Mouse (Mus musculus) heart, embryonic 12.5 days (tissue): ENCODE measurements around the gene Cd302. TPM values are rescaled to one million over a fixed set of nuclear protein-coding genes. Genes with fewer than 3 reads are reported as not detected.

Experiments used
- ATAC-seq: fragments of 200-750 bp; cut with Nextera tagmentation; 2 replicates; pipeline ENCODE4 v1.8.0; 2017; ENCODE audit warnings: moderate TSS enrichment, moderate library complexity; ENCODE audit not compliant: insufficient number of reproducible peaks, low FRiP score
- H3K27ac ChIP-seq: fragments of 300-500 bp; sonication (generic); 2 replicates; pipeline ENCODE4 v1.5.1; 2016; ENCODE audit warnings: mild to moderate bottlenecking, moderate library complexity; ENCODE audit not compliant: poor library complexity, severe bottlenecking
- H3K27me3 ChIP-seq: fragments of 300-500 bp; sonication (generic); replicated peaks from 2 replicates; pipeline ENCODE4 v1.6.1; 2016; ENCODE audit warnings: mild to moderate bottlenecking, moderate library complexity
- H3K36me3 ChIP-seq: fragments of 300-500 bp; sonication (generic); 2 replicates; pipeline ENCODE4 v1.6.1; 2016; ENCODE audit warnings: mild to moderate bottlenecking, moderate library complexity
- H3K4me1 ChIP-seq: fragments of 300-500 bp; sonication (generic); replicated peaks from 2 replicates; pipeline ENCODE4 v1.6.1; 2016; ENCODE audit warnings: mild to moderate bottlenecking
- H3K4me2 ChIP-seq: fragments of 300-500 bp; sonication (generic); 2 replicates; pipeline ENCODE4 v1.6.1; 2016; ENCODE audit warnings: mild to moderate bottlenecking, moderate library complexity
- H3K4me3 ChIP-seq: fragments of 300-500 bp; sonication (generic); 2 replicates; pipeline ENCODE4 v1.5.1; 2016; ENCODE audit warnings: mild to moderate bottlenecking
- H3K9ac ChIP-seq: fragments of 300-500 bp; sonication (generic); 2 replicates; pipeline ENCODE4 v1.6.1; 2016; ENCODE audit warnings: mild to moderate bottlenecking, moderate library complexity
- H3K9me3 ChIP-seq: fragments of 300-500 bp; sonication (generic); replicated peaks from 2 replicates; pipeline ENCODE4 v1.6.1; 2016; ENCODE audit warnings: mild to moderate bottlenecking, moderate library complexity
- WGBS: fragments of 180-500 bp; shearing (Covaris S2); methylation state at CpG from one replicate; pipeline ENCODE4 v1.1.7; 2016; 5-methylcytosine and 5-hydroxymethylcytosine counted together
- polyA plus RNA-seq: library from polyadenylated mRNA; unstranded; fragments of >200 nt; fragmentation: Nextera tagmentation; extraction: Ambion mirVana; gene quantifications from 2 replicates; pipeline ENCODE4 v1.2.1, GENCODE M21; 2016

The Cd302 gene
- polyA plus RNA-seq, 1 experiment from 2014 or later = 23.3 TPM

DNA sequence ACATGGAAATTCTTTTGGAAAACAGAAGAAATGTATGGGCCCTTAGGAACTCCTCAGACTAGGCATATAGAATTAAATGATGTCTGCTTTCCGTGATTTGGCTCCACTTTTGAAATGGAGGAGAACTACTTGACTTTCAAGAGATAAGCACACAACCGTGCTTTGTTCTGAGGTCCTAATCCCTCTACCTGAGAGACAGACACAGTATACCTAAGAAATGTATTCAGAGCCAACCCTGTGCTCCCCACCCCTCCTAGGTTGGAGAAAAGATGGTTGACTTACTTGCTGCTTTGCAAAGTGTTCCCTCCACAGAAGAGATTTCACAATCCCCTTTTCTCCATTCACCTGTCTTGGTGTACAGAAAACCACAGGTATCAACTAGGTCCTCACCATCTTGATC lies 27.5 kb downstream of the Cd302 start:
- H3K27ac ChIP-seq = no peak overlapping the region
- H3K4me1 ChIP-seq = peaks cover 7% of the 10 kb centered on the region; the same call in 1 of the 2 replicates
- 66% methylated on average over 2 of the region's 2 CpGs for WGBS
- no peak overlapping the region for H3K4me3 ChIP-seq
- H3K27me3 ChIP-seq = no peaks in the 10 kb centered on the region
- H3K9me3 ChIP-seq = peaks cover 9% of the 10 kb centered on the region
- no peak overlapping the region for H3K9ac ChIP-seq
- no peak for ATAC-seq
- H3K36me3 ChIP-seq = peaks cover 12% of the 10 kb centered on the region
- H3K4me2 ChIP-seq = no peak overlapping the region

DNA sequence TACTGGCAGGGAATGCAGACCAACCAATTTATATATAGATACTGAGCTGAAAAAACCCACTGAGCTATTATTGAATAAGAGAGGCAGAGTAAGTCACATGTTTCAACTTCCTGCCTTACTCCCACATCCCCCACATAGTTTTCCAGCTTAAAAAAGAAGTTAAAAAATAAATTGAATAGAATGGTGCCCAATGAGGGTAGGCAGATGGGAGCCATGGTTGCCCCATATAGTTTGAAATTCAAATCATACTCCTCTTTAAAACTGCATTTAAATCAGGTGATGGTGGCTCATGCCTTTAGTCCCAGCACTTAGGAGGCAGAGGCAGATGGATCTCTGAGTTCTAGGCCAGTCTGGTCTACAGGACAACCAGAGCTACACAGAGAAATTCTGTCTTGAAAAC lies 30.8 kb downstream of the Cd302 start:
- Histone ChIP-seq H3K4me3 (no peak overlapping the region), H3K27me3 (no peaks in the 10 kb centered on the region)
- ATAC-seq = no peak

DNA sequence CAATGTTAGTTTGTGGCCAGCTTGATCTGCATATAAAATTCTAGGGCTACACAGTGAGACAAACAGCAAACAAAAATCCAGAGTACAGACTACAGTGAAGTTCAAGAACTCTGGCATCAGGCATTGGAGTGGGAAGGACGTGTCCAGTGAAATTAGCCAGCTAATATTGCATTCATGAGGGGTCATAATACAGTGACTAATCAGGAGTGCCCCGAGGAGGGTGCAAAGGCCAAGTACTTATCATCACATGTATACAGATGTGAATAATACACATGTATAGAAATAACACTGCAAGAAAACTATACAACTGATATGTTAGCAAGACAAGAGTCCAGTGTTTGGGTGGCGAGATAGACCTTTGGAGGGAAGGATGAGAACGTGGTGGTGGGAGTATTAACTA lies 31.5 kb downstream of the Cd302 start:
- H3K36me3 ChIP-seq = peaks cover 31% of the 10 kb centered on the region
- no peaks in the 10 kb centered on the region for H3K27me3 ChIP-seq
- ATAC-seq = no peak
- H3K4me1 ChIP-seq = 0 out of 2 replicates have a peak, but pooled peaks cover 4% of the 10 kb centered on the region
- no peaks in the 10 kb centered on the region for H3K9me3 ChIP-seq
- WGBS = 82% methylated on average over 4 of the region's 4 CpGs
- H3K4me3 ChIP-seq = no peak overlapping the region
- no peak overlapping the region for H3K27ac ChIP-seq
- no peak overlapping the region for H3K4me2 ChIP-seq
- no peak overlapping the region for H3K9ac ChIP-seq

More for the DNA sequence above, 30.8 kb downstream of the Cd302 start:
- H3K9me3 ChIP-seq = 0 out of 2 replicates have a peak, but pooled peaks cover 3% of the 10 kb centered on the region
- 0 out of 2 replicates have a peak, but pooled peaks cover 4% of the 10 kb centered on the region for H3K4me1 ChIP-seq
- H3K9ac ChIP-seq = no peak overlapping the region
- no peak overlapping the region for H3K4me2 ChIP-seq
- H3K27ac ChIP-seq = no peak overlapping the region
- peaks cover 31% of the 10 kb centered on the region for H3K36me3 ChIP-seq

- Histone ChIP-seq H3K36me3 (peaks cover 57% of the 10 kb centered on the region), H3K9me3 (no peaks in the 10 kb centered on the region), H3K4me3 (no peak overlapping the region), H3K27me3 (no peaks in the 10 kb centered on the region), H3K27ac (no peak overlapping the region), H3K9ac (no peak overlapping the region), H3K4me2 (no peak overlapping the region), H3K4me1 (0 out of 2 replicates have a peak, but pooled peaks cover 8% of the 10 kb centered on the region)
- 80% methylated on average over 7 of the region's 7 CpGs for WGBS
- no peak for ATAC-seq
These were observed 49.8 kb downstream of the Cd302 start for GRCm38 (mm10) chr2:60234506-60234905.

DNA sequence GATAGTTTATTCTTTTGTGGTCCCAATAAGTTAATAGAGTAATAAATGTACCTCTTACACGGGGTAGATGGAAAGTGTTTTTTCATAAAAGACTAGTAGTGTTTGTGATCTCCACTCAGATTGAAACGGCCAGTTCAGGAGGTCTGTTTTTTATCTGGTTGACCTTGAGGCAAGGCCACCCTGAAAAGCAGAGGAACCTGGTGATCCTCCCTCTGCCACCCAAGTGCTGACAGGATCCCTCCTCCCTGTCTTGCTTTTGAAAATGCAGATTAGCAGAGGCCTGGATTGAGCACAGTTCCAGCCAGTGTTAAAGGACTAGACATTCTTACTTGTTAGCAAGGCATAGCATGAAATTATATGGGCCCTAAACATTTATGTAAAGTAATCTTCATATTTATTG lies 51.1 kb downstream of the Cd302 start:
- Histone ChIP-seq H3K27ac (peak overlapping the region; percentile 68), H3K9ac (no peak overlapping the region), H3K4me3 (no peak overlapping the region), H3K4me1 (0 out of 2 replicates have a peak, but pooled peaks cover 6% of the 10 kb centered on the region), H3K27me3 (no peaks in the 10 kb centered on the region), H3K4me2 (no peak overlapping the region), H3K36me3 (peaks cover 48% of the 10 kb centered on the region), H3K9me3 (no peaks in the 10 kb centered on the region)
- WGBS = 30% methylated on average over 2 of the region's 2 CpGs
- peak; percentile 71; the same call in 1 of the 2 replicates for ATAC-seq

- ATAC-seq = no peak
- H3K27ac ChIP-seq = no peak overlapping the region
- no peaks in the 10 kb centered on the region for H3K27me3 ChIP-seq
- 72% methylated on average over 2 of the region's 2 CpGs for WGBS
- H3K9me3 ChIP-seq = no peaks in the 10 kb centered on the region
- H3K4me1 ChIP-seq = 0 out of 2 replicates have a peak, but pooled peaks cover 13% of the 10 kb centered on the region
- H3K4me3 ChIP-seq = no peak overlapping the region
- no peak overlapping the region for H3K9ac ChIP-seq
- H3K4me2 ChIP-seq = no peak overlapping the region
- peaks cover 35% of the 10 kb centered on the region for H3K36me3 ChIP-seq
These were observed 53.9 kb downstream of the Cd302 start for GRCm38 (mm10) chr2:60230361-60230760.

DNA sequence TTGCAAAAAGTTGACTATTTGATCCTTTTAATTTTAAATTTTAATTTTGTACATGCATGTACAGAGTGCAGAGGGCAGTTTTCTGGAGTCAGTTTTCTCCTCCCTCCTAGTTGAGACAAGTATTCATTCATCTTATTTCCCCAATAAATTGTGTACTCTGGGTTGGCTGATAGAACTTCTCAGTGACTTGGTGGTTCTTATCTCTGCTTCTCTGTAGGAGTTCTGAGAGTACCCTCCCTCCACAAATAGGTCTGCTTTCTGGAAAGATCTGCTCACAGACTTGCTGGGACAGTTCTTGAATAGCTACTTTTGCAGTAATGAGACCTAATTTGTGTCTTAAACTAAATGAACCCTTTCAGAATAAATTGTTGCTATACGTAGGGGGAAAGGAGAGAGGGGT lies 55.8 kb downstream of the Cd302 start:
- 89% methylated on average over 1 of the region's 1 CpGs for WGBS
- Histone ChIP-seq H3K4me1 (0 out of 2 replicates have a peak, but pooled peaks cover 12% of the 10 kb centered on the region), H3K9ac (no peak overlapping the region), H3K27me3 (no peaks in the 10 kb centered on the region), H3K36me3 (peaks cover 24% of the 10 kb centered on the region), H3K4me2 (no peak overlapping the region), H3K4me3 (no peak overlapping the region), H3K9me3 (no peaks in the 10 kb centered on the region), H3K27ac (no peak overlapping the region)
- no peak for ATAC-seq

GRCm38 (mm10) chr2:60223489-60223888 lies 60.8 kb downstream of the Cd302 start:
- WGBS = 75% methylated on average over 1 of the region's 1 CpGs
- no peak overlapping the region for H3K4me2 ChIP-seq

DNA sequence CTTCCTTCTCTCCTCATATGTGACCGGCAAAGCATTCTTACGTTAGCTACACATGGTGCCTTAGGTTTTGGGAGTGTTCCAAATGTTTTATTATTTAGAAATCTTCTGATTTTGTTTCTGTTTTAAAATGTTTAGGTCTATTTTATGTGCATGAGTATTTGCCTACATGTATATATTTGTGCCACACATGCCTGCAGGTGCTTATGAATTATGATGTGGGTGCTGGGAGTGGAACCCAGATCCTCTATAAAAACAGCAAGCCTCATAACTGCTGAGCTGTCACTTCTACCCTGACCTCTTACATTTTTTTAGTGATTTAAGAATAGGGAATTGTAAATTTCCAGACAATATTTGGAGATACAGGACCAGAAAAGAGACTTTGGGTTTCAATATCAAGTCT lies 62.3 kb downstream of the Cd302 start:
- Histone ChIP-seq H3K27me3 (no peaks in the 10 kb centered on the region), H3K27ac (no peak overlapping the region), H3K36me3 (0 out of 2 replicates have a peak, but pooled peaks cover 5% of the 10 kb centered on the region), H3K9me3 (no peaks in the 10 kb centered on the region), H3K4me2 (no peak overlapping the region), H3K4me3 (no peak overlapping the region), H3K9ac (no peak overlapping the region), H3K4me1 (peaks cover 27% of the 10 kb centered on the region)
- no peak for ATAC-seq
- 88% methylated on average over 2 of the region's 2 CpGs for WGBS

More at GRCm38 (mm10) chr2:60223489-60223888, 60.8 kb downstream of the Cd302 start:
- Histone ChIP-seq H3K27ac (no peak overlapping the region), H3K4me1 (peaks cover 25% of the 10 kb centered on the region), H3K9ac (no peak overlapping the region), H3K9me3 (no peaks in the 10 kb centered on the region), H3K4me3 (no peak overlapping the region), H3K27me3 (no peaks in the 10 kb centered on the region), H3K36me3 (0 out of 2 replicates have a peak, but pooled peaks cover 5% of the 10 kb centered on the region)
- no peak for ATAC-seq

GRCm38 (mm10) chr2:60221236-60221635 lies 63.1 kb downstream of the Cd302 start:
- no peak for ATAC-seq
- 0 out of 2 replicates have a peak overlapping the region, but pooled peaks have one; percentile 18 for H3K4me2 ChIP-seq

DNA sequence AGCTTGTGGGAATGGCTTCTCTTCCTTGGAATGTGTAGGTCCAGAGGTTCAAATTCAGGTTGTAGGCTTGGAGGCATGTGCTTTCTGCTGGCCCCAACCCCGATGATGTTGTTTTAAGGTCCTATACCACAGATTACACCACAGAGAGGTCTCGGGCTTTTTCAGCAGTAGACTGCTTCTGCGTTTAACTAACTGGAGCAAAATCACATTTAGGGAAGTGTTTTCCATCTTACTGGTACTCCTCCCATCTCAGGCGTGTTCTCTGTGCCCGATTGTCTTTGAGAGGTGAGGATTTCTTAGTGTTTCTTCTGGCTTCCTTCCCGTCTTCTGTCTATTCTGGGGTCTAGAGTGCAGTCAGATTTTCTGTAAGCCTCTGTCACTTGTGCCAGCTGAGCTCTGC lies 66.7 kb downstream of the Cd302 start:
- peaks cover 52% of the 10 kb centered on the region for H3K4me1 ChIP-seq
- H3K9ac ChIP-seq = no peak overlapping the region
- peaks cover 7% of the 10 kb centered on the region for H3K36me3 ChIP-seq
- 68% methylated on average over 6 of the region's 6 CpGs for WGBS
- no peaks in the 10 kb centered on the region for H3K9me3 ChIP-seq
- no peak overlapping the region for H3K4me3 ChIP-seq
- no peak for ATAC-seq
- H3K27me3 ChIP-seq = no peaks in the 10 kb centered on the region
- peak overlapping the region; percentile 43; the same call in 1 of the 2 replicates for H3K27ac ChIP-seq
- no peak overlapping the region for H3K4me2 ChIP-seq

More at GRCm38 (mm10) chr2:60221236-60221635, 63.1 kb downstream of the Cd302 start:
- Histone ChIP-seq H3K27ac (no peak overlapping the region), H3K4me1 (peaks cover 33% of the 10 kb centered on the region), H3K9ac (no peak overlapping the region), H3K9me3 (no peaks in the 10 kb centered on the region), H3K27me3 (no peaks in the 10 kb centered on the region), H3K36me3 (0 out of 2 replicates have a peak, but pooled peaks cover 5% of the 10 kb centered on the region), H3K4me3 (no peak overlapping the region)
- WGBS = 59% methylated on average over 6 of the region's 6 CpGs
